ENCODE assay signal across 19 mouse cellular contexts in genomic region chr13:12274721-12275120, GRCm38 (mm10). TPM values are rescaled to one million over a fixed set of nuclear protein-coding genes. Genes with fewer than 3 reads are reported as not detected.
DNase-seq lines count a peak whose midpoint lies in the region; ATAC-seq lines count a peak whose summit lies in the region.
"Had no signal": no experiment of that assay in that cellular context is flagged by ENCODE, and none has a peak within 500 bp of the region (broad histone marks: within the 10 kb centered on the region; RNA-seq: fewer than 3 reads in every experiment).

No protein-coding gene starts in this region.

- WGBS in kidney, embryonic 15.5 days, result 62% methylated on average over 6 of the region's 6 CpGs
- WGBS in kidney, embryonic 14.5 days, result 60% methylated on average over 6 of the region's 6 CpGs
- WGBS in heart, embryonic 11.5 days (ENCODE audit: insufficient replicate concordance), result 52% methylated on average over 6 of the region's 6 CpGs
- 78% methylated on average over 6 of the region's 6 CpGs for WGBS in intestine, embryonic 16.5 days
- WGBS in midbrain, embryonic 11.5 days, result 76% methylated on average over 6 of the region's 6 CpGs

- H3K4me1 ChIP-seq in kidney, embryonic 15.5 days, result 0 out of 2 replicates have a peak, but pooled peaks cover 4% of the 10 kb centered on the region
- no peaks in the 10 kb centered on the region for H3K4me1 ChIP-seq in kidney, embryonic 14.5 days (ENCODE audit: control insufficient read depth, insufficient read depth, low read length)
- no peaks in the 10 kb centered on the region for H3K4me1 ChIP-seq in heart, embryonic 11.5 days (ENCODE audit: control insufficient read depth, insufficient read depth, low read length)
- H3K4me1 ChIP-seq in intestine, embryonic 16.5 days (ENCODE audit: control insufficient read depth, insufficient read depth, low read length), result no peaks in the 10 kb centered on the region
- H3K4me1 ChIP-seq in midbrain, embryonic 11.5 days (ENCODE audit: control insufficient read depth, insufficient read depth, low read length), result no peaks in the 10 kb centered on the region
- H3K4me1 ChIP-seq: embryonic facial prominence, embryonic 15.5 days; forebrain, embryonic 10.5 days had no signal

- no peaks in the 10 kb centered on the region for H3K27me3 ChIP-seq in kidney, embryonic 15.5 days
- H3K27me3 ChIP-seq in kidney, embryonic 14.5 days (ENCODE audit: control insufficient read depth, insufficient read depth, low read length), result no peaks in the 10 kb centered on the region
- no peaks in the 10 kb centered on the region for H3K27me3 ChIP-seq in heart, embryonic 11.5 days (ENCODE audit: control insufficient read depth, insufficient read depth, low read length)
- no peaks in the 10 kb centered on the region for H3K27me3 ChIP-seq in intestine, embryonic 16.5 days (replicated peaks; ENCODE audit: control insufficient read depth, insufficient read depth, low read length)
- no peaks in the 10 kb centered on the region for H3K27me3 ChIP-seq in midbrain, embryonic 11.5 days (ENCODE audit: control insufficient read depth, insufficient read depth, low read length)
- H3K27me3 ChIP-seq: embryonic facial prominence, embryonic 15.5 days had no signal

- ATAC-seq in kidney, embryonic 15.5 days (replicated peaks; ENCODE audit: low FRiP score), result 0 out of 2 replicates have a peak, but pooled peaks have one; percentile 13
- ATAC-seq in kidney, embryonic 14.5 days (ENCODE audit: low FRiP score, low TSS enrichment), result no peak
- ATAC-seq in heart, embryonic 11.5 days (replicated peaks; ENCODE audit: insufficient number of reproducible peaks, low FRiP score, low TSS enrichment), result 0 out of 2 replicates have a peak, but pooled peaks have one; percentile 17
- peak; percentile 67 for ATAC-seq in intestine, embryonic 16.5 days
- no peak for ATAC-seq in midbrain, embryonic 11.5 days (ENCODE audit: low FRiP score)

- no peak overlapping the region for H3K4me3 ChIP-seq in kidney, embryonic 15.5 days (replicated peaks)
- no peak overlapping the region for H3K4me3 ChIP-seq in kidney, embryonic 14.5 days (ENCODE audit: low read length)
- no peak overlapping the region for H3K4me3 ChIP-seq in heart, embryonic 11.5 days (ENCODE audit: low read depth, low read length)
- H3K4me3 ChIP-seq in intestine, embryonic 16.5 days (ENCODE audit: low read length), result no peak overlapping the region
- H3K4me3 ChIP-seq in midbrain, embryonic 11.5 days (ENCODE audit: low read depth, low read length), result no peak overlapping the region
- H3K4me3 ChIP-seq: embryonic facial prominence, embryonic 15.5 days; forebrain, embryonic 10.5 days; layer of hippocampus, adult 2 months; megakaryocyte, embryonic 14.5 days had no signal

- no peak overlapping the region for H3K9ac ChIP-seq in kidney, embryonic 15.5 days
- no peak overlapping the region for H3K9ac ChIP-seq in kidney, embryonic 14.5 days (ENCODE audit: low read depth, low read length)
- no peak overlapping the region; the same call in 1 of the 2 replicates for H3K9ac ChIP-seq in heart, embryonic 11.5 days (ENCODE audit: low read depth, low read length)
- no peak overlapping the region for H3K9ac ChIP-seq in intestine, embryonic 16.5 days (ENCODE audit: low read depth, low read length)
- no peak overlapping the region for H3K9ac ChIP-seq in midbrain, embryonic 11.5 days (ENCODE audit: low read length)
- H3K9ac ChIP-seq: embryonic facial prominence, embryonic 15.5 days had no signal

- H3K27ac ChIP-seq in kidney, embryonic 15.5 days, result peak overlapping the region; percentile 45
- no peak overlapping the region for H3K27ac ChIP-seq in kidney, embryonic 14.5 days (ENCODE audit: low read depth, low read length)
- H3K27ac ChIP-seq in heart, embryonic 11.5 days (ENCODE audit: low read depth, low read length), result peak overlapping the region; percentile 73
- no peak overlapping the region for H3K27ac ChIP-seq in intestine, embryonic 16.5 days (ENCODE audit: low read length)
- H3K27ac ChIP-seq in midbrain, embryonic 11.5 days (ENCODE audit: low read depth, low read length), result no peak overlapping the region
- H3K27ac ChIP-seq: embryonic facial prominence, embryonic 15.5 days; forebrain, embryonic 10.5 days; layer of hippocampus, adult 2 months had no signal

- DNase-seq in adrenal gland, postnatal 10 days, result peak; percentile 21
- no peak for DNase-seq in adrenal gland, postnatal 4 days (ENCODE audit: low spot score in 2 of 2)
- DNase-seq in right cerebral cortex, postnatal 36 days (ENCODE audit: low spot score in 2 of 2), result no peak
- DNase-seq in midbrain, embryonic 11.5 days (ENCODE audit: low spot score, missing footprints), result no peak
- DNase-seq: cerebellum, postnatal 10 days; embryo, embryonic 11 days; gastrocnemius, postnatal 25 days; left cerebral cortex, postnatal 4 days; lung, postnatal 10 days had no signal

- no peaks in the 10 kb centered on the region for H3K9me3 ChIP-seq in kidney, embryonic 15.5 days (replicated peaks)
- no peaks in the 10 kb centered on the region for H3K9me3 ChIP-seq in kidney, embryonic 14.5 days (ENCODE audit: control insufficient read depth, low read length)
- H3K9me3 ChIP-seq in heart, embryonic 11.5 days (replicated peaks; ENCODE audit: control insufficient read depth, low read length), result no peaks in the 10 kb centered on the region
- no peaks in the 10 kb centered on the region for H3K9me3 ChIP-seq in intestine, embryonic 16.5 days (ENCODE audit: control insufficient read depth, low read length)
- no peaks in the 10 kb centered on the region for H3K9me3 ChIP-seq in midbrain, embryonic 11.5 days (ENCODE audit: control insufficient read depth, low read length)
- H3K9me3 ChIP-seq: embryonic facial prominence, embryonic 15.5 days; forebrain, embryonic 10.5 days; G1E; megakaryocyte, embryonic 14.5 days had no signal

- H3K4me2 ChIP-seq in kidney, embryonic 15.5 days, result no peak overlapping the region
- H3K4me2 ChIP-seq in kidney, embryonic 14.5 days (replicated peaks; ENCODE audit: low read depth, low read length), result no peak overlapping the region
- H3K4me2 ChIP-seq in heart, embryonic 11.5 days, result no peak overlapping the region
- no peak overlapping the region for H3K4me2 ChIP-seq in intestine, embryonic 16.5 days (ENCODE audit: low read depth, low read length)
- no peak overlapping the region for H3K4me2 ChIP-seq in midbrain, embryonic 11.5 days
- H3K4me2 ChIP-seq: embryonic facial prominence, embryonic 15.5 days; liver, embryonic 11.5 days had no signal

- H3K36me3 ChIP-seq in kidney, embryonic 15.5 days, result no peaks in the 10 kb centered on the region
- H3K36me3 ChIP-seq in kidney, embryonic 14.5 days (ENCODE audit: control insufficient read depth, insufficient read depth, low read length), result no peaks in the 10 kb centered on the region
- H3K36me3 ChIP-seq in heart, embryonic 11.5 days (ENCODE audit: control insufficient read depth, insufficient read depth, low read length), result peaks cover 27% of the 10 kb centered on the region
- H3K36me3 ChIP-seq in intestine, embryonic 16.5 days (ENCODE audit: control insufficient read depth, insufficient read depth, low read length), result no peaks in the 10 kb centered on the region
- no peaks in the 10 kb centered on the region for H3K36me3 ChIP-seq in midbrain, embryonic 11.5 days (ENCODE audit: control insufficient read depth, insufficient read depth, low read length)
- H3K36me3 ChIP-seq: embryonic facial prominence, embryonic 15.5 days; G1E had no signal

RNA-seq across cellular contexts. Expression of gene Mtr, which starts 16.8 kb away (rescaled TPM):
- total RNA-seq in adrenal gland, postnatal 10 days (2021), result 10 to 100 TPM; 16.4 to 23.7 TPM
- 10 to 100 TPM; 25.0 to 29.9 TPM for total RNA-seq in adrenal gland, postnatal 4 days (2021)
- polyA plus RNA-seq in kidney, embryonic 15.5 days (2015; fragmentation: Nextera tagmentation; extraction: Ambion mirVana), result 13.7 and 15.0 TPM in 2 replicates
- polyA plus RNA-seq in kidney, embryonic 14.5 days (2014; fragmentation: Nextera tagmentation; extraction: Ambion mirVana), result 7.2 and 19.7 TPM in 2 replicates
- polyA plus RNA-seq in heart, embryonic 11.5 days (2014; fragmentation: Nextera tagmentation; extraction: Ambion mirVana), result 17.7 and 19.9 TPM in 2 replicates
- polyA plus RNA-seq in intestine, embryonic 16.5 days (2015; fragmentation: Nextera tagmentation; extraction: Ambion mirVana), result 6.4 and 7.4 TPM in 2 replicates
- polyA plus RNA-seq in midbrain, embryonic 11.5 days (2014; fragmentation: Nextera tagmentation; extraction: Ambion mirVana), result 13.5 and 14.0 TPM in 2 replicates

Comparison
In these comparisons a context has a peak if more than half of its experiments do, and no peak if none do; other contexts are left out.
1. ATAC-seq: peak in kidney, embryonic 15.5 days (single experiment), heart, embryonic 11.5 days (single experiment) and intestine, embryonic 16.5 days (single experiment); none in kidney, embryonic 14.5 days (single experiment) and midbrain, embryonic 11.5 days (single experiment).
2. H3K27ac ChIP-seq: peak in kidney, embryonic 15.5 days (single experiment) and heart, embryonic 11.5 days (single experiment); none in kidney, embryonic 14.5 days (single experiment), intestine, embryonic 16.5 days (single experiment) and midbrain, embryonic 11.5 days (single experiment).